Mouse (Mus musculus) heart, embryonic 11.5 days (tissue): ENCODE results near the gene Ngrn. TPM values are rescaled to one million over a fixed set of nuclear protein-coding genes. Genes with fewer than 3 reads are reported as not detected.

Source experiments
- ATAC-seq: fragments of 200-750 bp; cut with Nextera tagmentation; replicated peaks from 2 replicates; pipeline ENCODE4 v1.8.0; 2017; ENCODE audit warnings: moderate library complexity; ENCODE audit not compliant: insufficient number of reproducible peaks, low FRiP score, low TSS enrichment
- H3K27ac ChIP-seq: fragments of 300-500 bp; sonication (generic); 2 replicates; pipeline ENCODE4 v1.5.1; 2014; ENCODE audit warnings: mild to moderate bottlenecking, low read depth, low read length
- H3K27me3 ChIP-seq: fragments of 300-500 bp; sonication (generic); 2 replicates; pipeline ENCODE4 v1.6.1; 2014; ENCODE audit warnings: mild to moderate bottlenecking, low read length, mixed read lengths; ENCODE audit not compliant: control insufficient read depth, insufficient read depth
- H3K36me3 ChIP-seq: fragments of 300-500 bp; sonication (generic); 2 replicates; pipeline ENCODE4 v1.6.1; 2014; ENCODE audit warnings: mild to moderate bottlenecking, low read length, moderate library complexity, mixed read lengths; ENCODE audit not compliant: control insufficient read depth, insufficient read depth
- H3K4me1 ChIP-seq: fragments of 300-500 bp; sonication (generic); 2 replicates; pipeline ENCODE4 v1.6.1; 2014; ENCODE audit warnings: low read length; ENCODE audit not compliant: control insufficient read depth, insufficient read depth
- H3K4me2 ChIP-seq: fragments of 300-500 bp; sonication (generic); 2 replicates; pipeline ENCODE4 v1.6.1; 2014; ENCODE audit warnings: mild to moderate bottlenecking, moderate library complexity
- H3K4me3 ChIP-seq: fragments of 300-500 bp; sonication (generic); 2 replicates; pipeline ENCODE4 v1.5.1; 2014; ENCODE audit warnings: low read depth, low read length
- H3K9ac ChIP-seq: fragments of 300-500 bp; sonication (generic); 2 replicates; pipeline ENCODE4 v1.6.1; 2014; ENCODE audit warnings: mild to moderate bottlenecking, low read depth, low read length, moderate library complexity
- H3K9me3 ChIP-seq: fragments of 300-500 bp; sonication (generic); replicated peaks from 2 replicates; pipeline ENCODE4 v1.6.1; 2016; ENCODE audit warnings: low read length; ENCODE audit not compliant: control insufficient read depth
- WGBS: fragments of 180-500 bp; shearing (Covaris S2); extraction: QIAGEN DNeasy Blood & Tissue Kit; methylation state at CpG from one replicate; pipeline ENCODE4 v1.1.7; 2014; ENCODE audit not compliant: insufficient replicate concordance; 5-methylcytosine and 5-hydroxymethylcytosine counted together
- polyA plus RNA-seq: library from polyadenylated mRNA; unstranded; fragments of >200 nt; fragmentation: Nextera tagmentation; extraction: Ambion mirVana; gene quantifications from 2 replicates; pipeline ENCODE4 v1.2.1, GENCODE M21; 2014

Gene Ngrn
- polyA plus RNA-seq, 1 experiment from 2014 or later: 41.4 TPM

DNA sequence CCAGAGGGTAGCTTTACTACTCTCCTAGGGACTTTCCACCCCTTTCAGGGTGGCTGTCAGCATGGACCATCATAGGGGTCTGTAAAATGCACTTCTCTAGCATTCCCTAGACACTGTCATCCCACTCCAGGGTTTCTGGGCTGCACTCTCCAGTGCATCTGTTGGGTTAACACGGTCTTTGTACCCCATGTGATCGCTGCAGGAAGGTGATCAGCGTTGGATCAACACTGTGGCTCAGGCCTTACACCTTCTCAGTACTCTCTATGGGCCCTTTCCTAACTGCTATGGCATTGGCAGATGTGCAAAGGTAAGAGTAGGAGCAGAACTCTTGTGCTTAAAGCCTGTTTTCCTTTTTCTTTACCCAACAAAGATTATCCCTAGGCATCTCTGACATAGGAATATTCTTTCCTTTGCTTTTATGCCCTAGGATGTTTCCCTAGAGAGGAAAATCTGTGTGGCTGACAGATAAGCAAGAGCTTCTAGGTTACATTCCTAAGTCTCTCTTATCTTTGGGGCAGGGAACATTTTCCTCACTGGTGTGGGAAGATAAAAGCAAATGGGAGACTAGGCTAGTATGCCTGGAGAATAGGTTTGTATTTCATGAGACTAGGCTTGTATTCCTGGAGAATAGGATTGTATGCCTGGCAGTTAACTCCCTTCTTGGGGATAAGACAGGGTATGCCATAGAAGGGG lies 22.4 kb downstream of the Ngrn start:
- no peak overlapping the region for H3K4me3 ChIP-seq
- ATAC-seq: no peak
- H3K9me3 ChIP-seq: no peaks in the 10 kb centered on the region
- no peak overlapping the region for H3K9ac ChIP-seq
- peaks cover 27% of the 10 kb centered on the region; the same call in 1 of the 2 replicates for H3K36me3 ChIP-seq
- H3K27me3 ChIP-seq: no peaks in the 10 kb centered on the region
- WGBS: 43% methylated on average over 3 of the region's 3 CpGs
- H3K27ac ChIP-seq: no peak overlapping the region; the same call in 1 of the 2 replicates
- H3K4me1 ChIP-seq: no peaks in the 10 kb centered on the region
- no peak overlapping the region for H3K4me2 ChIP-seq

DNA sequence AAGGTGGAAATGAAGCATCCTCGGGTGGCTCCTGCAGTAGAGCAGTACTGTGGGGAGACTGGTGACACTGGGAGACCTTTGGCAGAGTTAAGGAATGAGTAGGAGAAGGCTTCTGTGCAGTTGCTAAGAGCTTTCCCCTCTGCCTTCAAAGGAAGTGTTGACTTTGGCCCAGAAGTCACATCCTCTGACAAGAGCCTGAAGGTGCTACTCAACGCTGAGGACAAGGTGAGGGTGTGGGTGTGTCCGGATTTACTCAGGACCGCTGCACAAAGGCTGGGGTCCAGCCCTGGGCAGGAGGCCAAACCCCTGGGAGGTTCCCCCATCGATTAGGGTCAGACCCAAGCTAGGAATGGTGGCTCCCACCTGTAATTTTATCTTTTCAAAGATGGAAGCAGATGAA lies 23.4 kb downstream of the Ngrn start:
- Histone ChIP-seq H3K9ac (no peak overlapping the region), H3K4me3 (no peak overlapping the region), H3K4me1 (no peaks in the 10 kb centered on the region), H3K4me2 (no peak overlapping the region), H3K27ac (no peak overlapping the region), H3K27me3 (no peaks in the 10 kb centered on the region), H3K36me3 (peaks cover 27% of the 10 kb centered on the region; the same call in 1 of the 2 replicates), H3K9me3 (no peaks in the 10 kb centered on the region)
- ATAC-seq: no peak
- WGBS: 73% methylated on average over 5 of the region's 5 CpGs

DNA sequence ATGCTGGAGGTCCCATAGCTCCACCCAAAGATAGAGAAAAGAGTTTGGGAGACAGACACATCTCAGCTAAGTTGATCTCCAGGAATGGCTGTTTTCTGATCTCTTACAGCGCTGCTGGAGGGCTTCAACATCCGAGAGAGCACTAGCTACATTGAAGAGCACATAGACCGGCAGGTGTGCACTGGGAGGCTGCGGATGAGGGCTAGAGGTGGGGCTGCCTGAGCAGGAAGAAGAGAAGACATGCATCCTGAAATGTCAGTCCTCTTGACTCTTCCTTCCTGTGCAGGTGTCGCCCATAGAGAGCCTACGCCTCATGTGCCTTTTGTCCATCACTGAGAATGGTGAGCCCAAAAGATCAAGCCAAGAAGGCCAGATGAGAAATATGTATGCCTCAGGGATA lies 24.7 kb downstream of the Ngrn start:
- ATAC-seq: no peak
- peaks cover 30% of the 10 kb centered on the region for H3K36me3 ChIP-seq
- 89% methylated on average over 6 of the region's 6 CpGs for WGBS
- H3K4me1 ChIP-seq: no peaks in the 10 kb centered on the region
- no peak overlapping the region for H3K4me3 ChIP-seq
- no peak overlapping the region for H3K9ac ChIP-seq
- H3K27ac ChIP-seq: no peak overlapping the region
- no peak overlapping the region for H3K4me2 ChIP-seq
- no peaks in the 10 kb centered on the region for H3K9me3 ChIP-seq
- no peaks in the 10 kb centered on the region for H3K27me3 ChIP-seq

DNA sequence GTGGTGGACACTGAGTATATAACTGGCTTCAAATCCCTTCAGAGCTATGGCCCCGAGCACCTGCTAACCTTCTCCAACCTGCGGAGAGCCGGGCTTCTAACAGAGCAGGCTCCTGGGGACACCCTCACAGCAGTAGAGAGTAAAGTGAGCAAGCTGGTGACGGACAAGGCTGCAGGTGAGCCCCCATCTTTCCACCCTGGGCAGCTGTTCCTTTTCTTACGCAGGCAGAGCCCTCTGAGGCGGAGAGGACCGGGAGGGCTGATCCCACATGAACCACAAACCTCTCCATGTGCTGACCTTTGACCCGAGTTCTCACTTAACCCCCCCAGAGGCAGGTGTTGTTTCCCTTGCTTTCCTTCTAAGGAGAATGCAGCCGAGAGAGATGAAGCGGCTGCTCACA lies 26.7 kb downstream of the Ngrn start:
- no peaks in the 10 kb centered on the region for H3K27me3 ChIP-seq
- WGBS: 75% methylated on average over 10 of the region's 10 CpGs
- no peaks in the 10 kb centered on the region for H3K9me3 ChIP-seq
- no peak for ATAC-seq
- no peaks in the 10 kb centered on the region for H3K4me1 ChIP-seq
- no peak overlapping the region for H3K4me3 ChIP-seq
- no peak overlapping the region for H3K4me2 ChIP-seq
- H3K27ac ChIP-seq: no peak overlapping the region
- peaks cover 30% of the 10 kb centered on the region for H3K36me3 ChIP-seq
- no peak overlapping the region for H3K9ac ChIP-seq

DNA sequence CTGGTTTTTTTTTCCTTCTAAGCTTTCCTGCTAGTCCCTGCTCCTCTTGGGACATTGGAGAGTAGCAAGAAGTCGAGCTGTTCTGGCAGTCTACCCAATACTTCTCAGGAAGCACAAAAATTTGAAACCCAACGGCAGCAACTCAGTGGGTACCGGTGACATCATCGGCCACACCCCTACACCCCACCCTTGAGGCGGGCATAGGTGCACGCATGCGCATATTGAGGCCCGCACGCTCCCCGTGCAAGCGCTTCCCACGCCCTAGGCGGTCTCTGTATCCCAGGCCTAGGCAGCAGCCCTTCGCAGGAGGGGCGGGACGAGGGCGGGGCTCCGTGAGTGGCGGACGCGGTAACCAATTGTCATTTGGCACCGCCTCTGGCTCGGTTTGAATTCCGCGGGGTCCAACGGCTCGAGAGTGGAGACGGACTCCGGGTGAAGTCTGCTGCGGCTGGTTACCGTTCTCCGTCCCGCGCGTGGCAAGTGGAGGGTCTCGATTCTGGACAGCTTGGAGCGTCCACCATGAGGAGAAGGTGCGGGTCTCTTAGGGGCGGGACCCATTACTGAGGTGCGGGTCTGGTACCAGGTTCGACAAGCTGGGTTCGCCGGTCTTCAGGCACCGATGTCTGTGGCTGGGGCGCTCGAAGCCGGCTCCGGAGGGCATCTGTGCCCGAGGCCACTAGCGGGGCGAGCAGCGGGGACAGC lies 33.2 kb downstream of the Ngrn start, which contains the start of gene Prc1:
Gene Prc1 (plus strand): TSS at position 389 of the 702 bp plus-strand sequence.
- H3K9ac ChIP-seq: peak within 1 kb of the TSS; percentile 87
- H3K27me3 ChIP-seq: no peaks in the 10 kb centered on the region
- peak within 1 kb of the TSS; percentile 76 for H3K4me3 ChIP-seq
- under 1% methylated on average over 52 of the region's 52 CpGs for WGBS
- H3K4me1 ChIP-seq: peaks cover 9% of the 10 kb centered on the region; the same call in 1 of the 2 replicates
- peak; percentile 98 for ATAC-seq
- peaks cover 3% of the 10 kb centered on the region; the same call in 1 of the 2 replicates for H3K36me3 ChIP-seq
- H3K4me2 ChIP-seq: peak within 1 kb of the TSS; percentile 57
- peak within 1 kb of the TSS; percentile 81 for H3K27ac ChIP-seq
- no peaks in the 10 kb centered on the region for H3K9me3 ChIP-seq

- Histone ChIP-seq H3K4me3 (peak overlapping the region; percentile 76), H3K27ac (peak overlapping the region; percentile 81), H3K4me1 (peaks cover 9% of the 10 kb centered on the region; the same call in 1 of the 2 replicates), H3K9me3 (no peaks in the 10 kb centered on the region), H3K36me3 (peaks cover 3% of the 10 kb centered on the region; the same call in 1 of the 2 replicates), H3K4me2 (peak overlapping the region; percentile 57), H3K27me3 (no peaks in the 10 kb centered on the region), H3K9ac (peak overlapping the region; percentile 87)
- peak; percentile 44 for ATAC-seq
- WGBS: 9% methylated on average over 37 of the region's 37 CpGs
Measured at GRCm38 (mm10) chr7:80294764-80295648, 34.0 kb downstream of the Ngrn start.

DNA sequence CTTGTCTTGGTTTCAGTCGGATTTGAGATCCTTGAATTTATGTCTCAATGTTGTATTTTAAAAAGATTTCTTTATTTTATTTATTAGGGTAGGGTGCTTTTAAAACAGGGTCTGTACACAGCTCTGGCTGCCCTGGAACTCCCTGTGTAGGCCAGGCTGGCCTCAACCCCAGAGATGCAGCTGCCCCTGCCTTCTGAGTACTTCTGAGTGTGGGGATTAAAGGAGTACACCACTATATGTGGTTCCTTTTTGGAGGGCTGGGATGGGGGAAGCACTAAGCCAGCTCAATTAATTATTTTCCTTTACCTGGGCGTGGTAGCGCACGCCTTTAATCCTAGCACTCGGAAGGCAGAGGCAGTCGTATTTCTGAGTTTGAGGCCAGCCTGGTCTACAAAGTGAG lies 35.4 kb downstream of the Ngrn start:
- Histone ChIP-seq H3K27ac (no peak overlapping the region), H3K27me3 (no peaks in the 10 kb centered on the region), H3K4me1 (peaks cover 9% of the 10 kb centered on the region; the same call in 1 of the 2 replicates), H3K9me3 (no peaks in the 10 kb centered on the region), H3K36me3 (peaks cover 3% of the 10 kb centered on the region; the same call in 1 of the 2 replicates), H3K4me2 (no peak overlapping the region), H3K9ac (0 out of 2 replicates have a peak overlapping the region, but pooled peaks have one; percentile 43), H3K4me3 (0 out of 2 replicates have a peak overlapping the region, but pooled peaks have one; percentile 76)
- WGBS: 95% methylated on average over 6 of the region's 6 CpGs
- no peak for ATAC-seq

DNA sequence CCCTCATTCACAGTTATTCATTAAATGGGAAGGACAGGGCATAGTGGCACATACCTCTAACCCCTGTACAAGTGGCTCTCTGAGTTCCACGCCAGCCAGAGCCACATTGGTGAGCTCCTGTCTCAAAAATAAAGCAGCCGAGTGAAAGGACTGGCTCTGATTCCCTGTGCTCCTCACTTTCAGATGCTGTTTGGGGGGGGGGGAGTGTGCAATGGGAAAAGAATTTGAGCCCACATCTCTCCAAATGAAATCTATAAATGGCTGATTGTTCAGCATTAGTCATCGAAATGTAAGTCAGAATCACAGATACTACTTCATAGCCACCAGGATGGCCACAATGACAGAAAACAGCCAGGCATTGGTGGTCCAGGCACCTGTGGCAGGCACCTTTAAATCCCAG lies 36.0 kb downstream of the Ngrn start:
- H3K27me3 ChIP-seq: no peaks in the 10 kb centered on the region
- no peak overlapping the region for H3K9ac ChIP-seq
- H3K4me3 ChIP-seq: no peak overlapping the region
- 86% methylated on average over 3 of the region's 3 CpGs for WGBS
- H3K4me1 ChIP-seq: peaks cover 9% of the 10 kb centered on the region; the same call in 1 of the 2 replicates
- H3K4me2 ChIP-seq: no peak overlapping the region
- no peak overlapping the region for H3K27ac ChIP-seq
- H3K36me3 ChIP-seq: peaks cover 7% of the 10 kb centered on the region
- ATAC-seq: no peak
- no peaks in the 10 kb centered on the region for H3K9me3 ChIP-seq
